Mouse (Mus musculus): ENCODE measurements around the gene Trim11.

Gene Trim11

DNA sequence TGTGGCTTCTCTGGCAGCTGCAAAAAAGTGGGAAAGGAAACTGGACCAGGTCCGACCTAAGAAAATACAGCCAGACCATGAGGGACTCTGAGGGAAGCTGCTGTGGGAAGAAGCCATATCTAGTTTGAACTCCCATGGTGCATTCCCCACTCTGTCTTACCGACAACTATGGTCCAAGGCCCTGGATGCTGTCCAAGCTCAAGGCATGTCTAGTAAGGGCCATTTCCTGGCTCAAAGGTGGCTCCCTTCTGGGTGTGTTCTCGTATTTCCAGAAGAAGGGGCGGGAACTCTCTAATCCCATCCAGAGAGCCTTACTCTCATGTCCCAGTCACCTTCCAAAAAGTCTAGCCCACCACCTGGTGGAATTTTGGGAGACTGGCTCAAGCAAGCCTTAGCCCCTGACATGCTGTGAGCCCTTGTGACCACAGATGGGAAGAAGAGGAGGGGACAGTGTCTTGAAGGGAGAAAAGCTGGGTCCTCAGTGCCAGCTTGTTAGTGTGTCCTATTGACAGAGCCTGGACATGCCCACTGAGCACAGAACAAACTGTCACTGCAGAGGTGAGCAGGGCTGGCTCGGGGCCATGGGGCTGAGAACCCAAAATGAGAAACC lies 2.6 kb downstream of the Trim11 start:
- no peak for DNase-seq (ENCODE audit: extremely low read depth, low read depth)

DNA sequence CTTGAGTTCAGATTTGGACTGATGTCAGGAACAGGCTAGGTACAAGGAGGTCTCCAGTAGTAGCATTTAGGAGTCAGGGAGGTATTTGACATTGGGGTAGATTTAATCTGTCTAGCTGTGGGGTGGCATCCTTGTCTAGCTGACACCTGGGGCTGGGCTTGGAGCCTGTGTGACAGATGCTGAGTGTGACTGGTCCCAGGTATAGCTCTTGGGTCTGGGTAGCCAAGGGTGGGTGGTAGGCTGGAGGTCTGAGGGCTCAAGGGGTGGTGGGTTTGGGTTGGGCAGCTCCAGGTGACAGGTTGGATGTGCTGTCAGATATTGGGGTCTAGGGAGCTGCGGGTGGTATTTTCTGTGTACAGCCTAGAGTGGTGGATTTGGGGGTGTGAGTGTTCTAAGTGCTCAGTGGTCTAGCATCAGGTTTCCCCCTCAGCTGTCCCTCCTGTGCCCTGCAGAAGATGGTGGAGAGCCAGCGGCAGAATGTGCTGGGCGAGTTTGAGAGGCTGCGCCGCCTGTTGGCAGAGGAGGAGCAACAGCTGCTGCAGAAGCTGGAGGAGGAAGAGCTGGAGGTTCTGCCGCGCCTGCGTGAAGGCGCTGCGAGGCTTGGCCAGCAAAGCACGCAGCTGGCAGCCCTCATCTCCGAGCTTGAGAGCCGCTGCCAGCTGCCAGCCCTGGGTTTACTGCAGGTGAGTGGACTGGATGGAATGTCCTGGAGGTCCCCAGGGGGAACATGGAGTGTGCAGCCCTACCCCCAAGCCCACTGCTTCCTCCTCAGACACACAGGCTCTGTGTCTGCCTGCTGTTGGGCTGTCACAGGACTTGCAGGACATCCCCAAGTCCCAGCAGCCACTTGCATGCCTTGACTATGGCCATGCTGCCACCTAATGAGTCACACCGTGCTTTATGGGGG lies 3.9 kb downstream of the Trim11 start:
- no peak for DNase-seq (ENCODE audit: extremely low read depth, low read depth)

DNA sequence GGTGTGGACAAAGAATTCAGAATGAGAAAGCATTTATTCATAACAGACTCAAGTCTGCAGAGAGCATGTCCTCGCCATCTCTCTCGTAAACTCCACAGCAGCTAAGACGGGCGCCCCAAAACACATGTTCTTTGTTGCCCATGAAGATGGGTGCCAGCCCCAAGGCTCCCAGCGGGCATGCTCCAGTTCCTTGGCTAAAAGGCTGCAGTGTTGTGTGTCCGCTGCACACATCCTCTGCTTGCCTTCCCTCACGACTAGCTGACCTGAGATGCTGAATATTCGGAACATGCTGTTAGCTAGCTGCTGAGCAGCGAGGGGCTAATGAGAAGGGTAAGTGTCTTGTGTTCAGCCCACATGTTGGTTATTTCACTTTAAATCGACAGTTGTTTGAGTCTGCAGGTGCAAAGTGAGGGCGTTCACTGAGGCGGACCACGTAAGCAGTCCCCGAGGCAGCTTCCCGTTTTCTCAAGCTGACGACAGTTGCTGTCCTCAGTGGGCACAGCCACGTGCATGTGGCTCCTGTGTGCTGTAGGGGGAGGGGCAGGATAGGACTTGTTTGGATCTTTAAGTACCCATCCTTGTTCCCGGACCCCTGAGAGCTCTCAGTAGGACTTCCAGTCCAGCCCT lies 4.7 kb downstream of the Trim11 start:
- no peak for DNase-seq (ENCODE audit: extremely low read depth, low read depth)

DNA sequence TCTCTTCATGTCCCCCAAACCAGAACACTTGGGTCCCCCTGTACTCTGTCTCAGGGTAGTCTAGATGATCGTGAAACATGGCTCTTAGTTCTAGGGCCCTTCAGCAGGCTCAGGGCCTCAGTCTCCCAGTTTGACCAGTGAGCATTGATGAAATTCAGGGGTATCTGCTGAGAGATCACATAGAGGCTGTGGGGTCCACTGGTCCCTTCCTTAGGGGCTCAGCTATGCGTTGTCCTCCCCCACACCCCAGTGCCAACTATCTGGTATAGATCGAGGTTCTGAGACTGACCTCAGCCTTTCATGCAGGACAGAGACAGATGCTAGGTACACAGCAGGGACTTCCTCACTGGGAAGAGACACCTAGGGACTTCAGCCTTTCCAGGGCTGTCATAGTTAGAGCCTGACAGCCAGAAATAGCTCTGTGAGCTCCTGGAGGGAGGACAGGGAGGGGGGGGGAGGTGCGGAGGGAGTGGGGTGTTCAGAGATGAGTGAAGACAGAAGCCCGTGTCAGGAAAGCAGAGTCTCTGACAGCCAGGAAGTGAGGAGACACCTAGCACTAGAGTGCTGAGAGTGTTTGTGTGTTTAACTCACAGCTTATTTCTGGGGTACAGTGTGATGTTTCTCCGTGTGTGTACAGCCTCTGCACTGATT lies 5.9 kb downstream of the Trim11 start:
- DNase-seq (ENCODE audit: extremely low read depth, low read depth) = no peak

DNA sequence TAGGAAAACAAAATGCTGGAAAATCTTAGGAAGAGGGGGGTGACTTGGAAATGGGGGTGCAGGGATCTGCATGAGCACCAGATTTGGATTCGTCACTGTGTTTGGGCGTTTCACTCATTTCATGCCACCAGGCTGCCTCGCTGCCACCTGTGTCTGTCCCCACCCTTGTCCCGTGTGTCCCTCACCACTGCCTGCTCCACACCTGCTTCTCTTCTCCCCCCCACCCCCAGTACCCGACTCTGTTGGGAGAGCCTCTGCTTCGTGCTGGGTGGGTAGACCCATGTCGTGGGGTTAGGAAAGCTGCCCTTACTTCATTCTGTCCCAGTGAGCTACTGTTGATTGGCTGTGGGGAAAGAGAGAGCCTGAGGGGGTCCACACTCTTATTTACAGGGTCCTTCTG lies 6.8 kb downstream of the Trim11 start:
- DNase-seq (ENCODE audit: extremely low read depth, low read depth) = no peak

DNA sequence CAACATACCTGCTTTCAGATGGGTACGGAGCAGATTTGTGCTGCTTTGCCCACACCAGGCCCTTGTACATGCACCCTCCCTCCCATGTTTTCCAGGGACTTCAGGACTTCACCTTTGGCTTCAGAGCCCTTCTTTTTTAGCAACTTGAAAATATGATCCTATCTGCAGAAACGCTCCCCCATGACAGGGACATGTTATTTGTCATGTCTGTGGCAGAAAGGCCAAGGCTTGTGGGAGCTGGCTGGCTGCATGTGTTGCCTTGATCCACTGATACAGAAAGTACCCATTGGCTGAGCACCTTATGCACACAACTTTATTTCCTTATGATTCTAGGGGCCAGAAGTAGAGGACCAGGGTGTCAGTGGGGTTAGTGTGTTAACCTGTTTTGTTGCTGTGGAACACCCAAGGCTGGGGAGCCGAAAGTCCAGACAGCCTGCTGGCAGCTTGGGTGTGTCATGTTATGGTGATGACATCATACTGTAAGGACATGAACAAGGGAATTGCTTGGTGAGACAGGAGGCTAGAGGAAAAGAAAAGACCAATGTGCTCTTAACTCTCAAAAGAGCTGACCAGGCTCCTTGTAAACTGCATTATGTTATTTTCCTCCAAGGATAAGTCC lies 7.5 kb downstream of the Trim11 start:
- no peak for DNase-seq (ENCODE audit: extremely low read depth, low read depth)

DNA sequence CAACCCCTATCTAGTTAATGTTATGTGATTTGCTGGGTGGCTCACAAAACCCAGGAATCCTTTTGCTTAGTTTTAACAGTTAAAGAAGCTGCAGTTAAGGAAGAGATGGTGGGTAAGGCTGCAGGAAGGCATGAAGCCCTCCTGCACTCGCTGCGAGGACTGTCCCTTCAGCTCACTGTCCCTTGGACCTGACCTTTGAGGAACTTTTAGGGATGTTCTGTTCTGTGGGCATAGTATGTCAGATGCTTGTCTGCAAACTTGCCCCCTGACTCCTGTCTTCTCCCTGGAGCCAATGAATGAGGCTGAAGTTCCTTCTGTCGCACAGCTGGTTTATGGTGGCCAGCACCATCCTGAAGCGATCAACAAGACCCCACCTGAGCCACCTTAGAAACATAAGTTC lies 11.3 kb downstream of the Trim11 start:
- DNase-seq (ENCODE audit: extremely low read depth, low read depth) = no peak

DNA sequence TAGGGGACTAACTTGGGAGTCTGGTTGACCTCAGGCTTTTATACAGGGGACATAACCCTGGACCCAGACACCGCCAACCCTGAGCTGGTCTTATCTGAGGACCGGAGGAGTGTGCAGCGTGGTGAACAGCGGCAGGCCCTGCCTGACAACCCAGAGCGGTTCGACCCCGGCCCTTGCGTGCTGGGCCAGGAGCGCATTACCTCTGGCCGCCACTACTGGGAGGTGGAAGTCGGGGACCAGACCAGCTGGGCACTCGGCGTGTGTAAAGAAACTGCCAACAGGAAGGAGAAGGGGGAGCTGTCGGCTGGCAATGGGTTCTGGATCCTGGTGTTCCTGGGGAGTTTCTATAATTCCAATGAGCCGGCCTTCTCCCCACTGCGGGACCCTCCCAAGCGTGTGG lies 12.2 kb downstream of the Trim11 start:
- no peak for DNase-seq (ENCODE audit: extremely low read depth, low read depth)

DNA sequence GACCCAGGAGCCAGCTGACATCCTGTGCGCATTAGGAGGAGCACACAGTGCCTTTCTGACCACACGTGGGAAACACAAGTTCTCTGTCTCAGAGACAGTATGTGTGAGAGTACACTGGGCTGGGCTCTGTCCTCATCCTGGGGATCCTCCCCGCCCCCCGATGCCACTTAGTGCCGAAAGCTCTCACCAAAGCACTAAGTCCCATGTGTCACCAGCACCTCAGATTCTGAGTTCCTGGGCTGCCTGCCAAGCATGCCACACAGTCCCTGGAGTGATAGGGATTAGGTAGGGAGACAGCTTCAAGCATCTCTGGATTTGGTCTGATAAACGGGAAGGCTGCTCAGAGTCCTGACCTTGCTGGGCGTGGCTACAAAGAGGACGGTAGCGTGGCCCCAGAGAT lies 12.9 kb downstream of the Trim11 start:
- no peak for DNase-seq (ENCODE audit: extremely low read depth, low read depth)

DNA sequence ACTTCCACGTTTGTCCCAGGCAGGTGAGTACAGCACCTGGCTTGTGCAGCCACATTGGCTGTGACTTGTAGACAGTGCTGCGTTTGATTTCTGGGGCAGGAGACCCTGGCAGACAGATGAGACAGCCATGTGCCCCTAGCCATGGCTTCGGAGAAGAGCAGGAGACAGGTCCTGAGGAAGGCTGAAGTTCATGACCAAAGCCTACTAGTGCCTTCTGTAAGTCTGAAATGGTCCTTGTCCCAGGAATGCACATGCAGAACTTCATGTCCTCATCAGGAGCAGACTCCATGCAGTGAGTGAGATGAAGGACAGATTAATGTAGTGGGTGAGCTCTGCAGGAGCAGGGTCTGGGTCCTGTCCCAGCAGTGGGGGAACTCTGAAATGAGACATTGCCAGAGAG lies 14.0 kb downstream of the Trim11 start:
- DNase-seq (ENCODE audit: extremely low read depth, low read depth) = no peak

DNA sequence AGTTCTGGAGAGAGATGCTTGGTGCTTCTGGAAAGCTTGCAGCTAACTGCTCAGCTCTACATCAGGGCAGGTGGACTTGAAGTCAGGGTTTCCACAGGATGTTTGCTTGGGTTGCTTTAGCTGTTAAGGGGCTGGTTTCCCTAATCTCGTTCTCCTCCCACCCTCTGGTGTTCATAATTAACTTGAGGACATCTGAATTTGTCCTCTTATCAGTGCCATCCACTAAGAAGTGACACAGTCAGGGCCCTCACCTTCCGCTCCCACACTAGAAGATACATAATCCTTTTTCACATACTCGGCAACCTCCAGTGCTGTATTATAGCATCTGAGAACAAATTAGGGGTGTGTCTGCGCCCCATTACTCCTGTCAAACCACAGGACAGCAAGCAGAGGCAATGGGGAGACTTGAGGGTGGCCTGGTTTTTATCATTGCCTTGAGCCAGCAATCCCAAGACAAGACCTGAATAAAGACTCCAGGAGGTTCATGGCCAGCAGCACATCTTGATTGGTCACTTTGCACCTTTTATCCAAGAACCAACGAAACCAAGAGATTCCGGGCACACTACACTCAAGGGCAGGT lies 15.3 kb downstream of the Trim11 start:
- DNase-seq (ENCODE audit: extremely low read depth, low read depth) = no peak

DNA sequence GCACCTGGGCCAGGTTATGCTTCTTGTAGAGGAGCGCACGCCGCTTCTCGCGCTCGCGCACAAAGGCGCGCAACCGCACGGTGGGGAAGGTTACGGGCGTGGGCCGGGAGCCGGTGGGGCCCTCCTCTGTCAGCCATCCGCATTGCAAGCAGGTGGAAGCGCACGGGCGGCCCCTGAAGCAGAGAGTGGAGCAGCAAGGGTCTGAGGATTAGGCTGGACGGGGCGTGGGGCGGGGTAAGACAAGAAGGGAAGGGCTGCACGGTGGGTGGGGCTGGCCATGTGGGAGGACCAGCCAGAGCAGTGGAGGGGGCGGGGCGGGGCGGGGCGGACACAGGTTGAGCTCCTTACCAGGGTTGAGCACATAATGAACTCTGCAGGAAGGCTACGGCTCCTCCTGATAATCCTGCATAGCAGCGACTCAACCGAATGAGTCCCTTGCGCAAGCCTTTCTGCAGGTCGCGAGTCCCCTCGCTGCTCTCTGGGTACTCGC lies 16.5 kb downstream of the Trim11 start:
- no peak for DNase-seq (ENCODE audit: extremely low read depth, low read depth)

DNA sequence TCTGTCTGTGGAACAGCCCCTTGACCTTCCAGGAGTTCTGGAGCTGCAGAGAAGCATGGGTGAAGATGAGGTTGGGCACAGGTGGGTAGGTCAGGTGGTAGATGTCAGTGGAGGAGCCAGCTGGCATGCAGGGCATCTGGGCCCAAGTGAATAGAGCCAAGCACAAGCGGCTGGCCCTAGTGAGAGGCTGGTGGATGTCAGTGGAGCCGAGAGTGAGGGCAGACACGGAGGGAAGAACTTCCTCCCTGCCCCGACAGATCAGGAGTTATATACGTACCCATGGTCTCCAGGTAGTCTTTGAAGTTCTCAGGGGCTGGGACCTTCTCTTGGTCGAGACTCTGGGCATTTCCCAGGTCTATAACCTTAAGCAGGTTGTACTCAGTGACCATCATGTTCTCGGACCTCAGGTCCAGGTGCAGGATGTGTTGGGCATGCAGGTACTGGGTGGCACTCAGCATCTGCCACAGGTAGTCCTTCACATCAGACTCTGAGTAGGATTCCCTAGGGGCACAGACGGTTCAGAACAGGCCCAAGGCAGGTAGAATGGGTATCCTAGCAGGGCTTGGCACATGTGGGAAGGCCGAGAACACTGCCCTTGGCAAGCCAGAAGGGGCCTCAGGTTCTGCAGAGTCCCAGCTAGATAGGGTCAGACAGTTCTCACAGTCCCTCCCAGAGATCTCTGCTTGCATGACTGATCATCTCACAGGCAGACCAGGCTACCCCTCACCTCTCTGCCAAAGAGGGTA lies 17.3 kb downstream of the Trim11 start:
- no peak for DNase-seq (ENCODE audit: extremely low read depth, low read depth)

DNA sequence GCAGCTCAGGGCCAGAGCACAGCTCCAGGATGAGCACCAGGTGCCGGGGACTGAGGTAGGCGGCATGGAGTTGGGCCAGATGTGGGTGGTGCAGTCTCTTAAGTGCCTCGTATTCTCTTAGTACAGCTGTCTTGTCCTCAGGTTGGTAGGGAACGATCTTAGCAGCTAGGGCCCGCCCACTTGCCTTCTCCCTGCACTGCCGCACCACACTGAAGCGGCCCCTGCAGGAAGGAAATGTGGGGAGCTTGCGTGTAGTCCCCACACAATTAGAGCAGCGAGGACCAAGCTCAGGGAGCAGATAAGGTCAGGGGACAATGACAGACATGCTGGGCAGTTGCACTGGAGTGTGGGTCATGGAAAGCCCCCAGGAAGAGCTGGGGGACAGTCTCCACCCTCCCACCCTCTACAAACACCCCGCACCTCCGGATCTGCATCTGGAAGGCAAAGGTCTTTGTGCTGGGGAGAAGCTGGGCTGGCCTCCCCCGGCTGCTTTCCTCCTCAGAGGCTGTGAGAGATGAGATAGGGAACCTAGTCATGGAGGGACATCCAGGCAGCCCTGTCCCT lies 18.0 kb downstream of the Trim11 start:
- no peak for DNase-seq (ENCODE audit: extremely low read depth, low read depth)

DNA sequence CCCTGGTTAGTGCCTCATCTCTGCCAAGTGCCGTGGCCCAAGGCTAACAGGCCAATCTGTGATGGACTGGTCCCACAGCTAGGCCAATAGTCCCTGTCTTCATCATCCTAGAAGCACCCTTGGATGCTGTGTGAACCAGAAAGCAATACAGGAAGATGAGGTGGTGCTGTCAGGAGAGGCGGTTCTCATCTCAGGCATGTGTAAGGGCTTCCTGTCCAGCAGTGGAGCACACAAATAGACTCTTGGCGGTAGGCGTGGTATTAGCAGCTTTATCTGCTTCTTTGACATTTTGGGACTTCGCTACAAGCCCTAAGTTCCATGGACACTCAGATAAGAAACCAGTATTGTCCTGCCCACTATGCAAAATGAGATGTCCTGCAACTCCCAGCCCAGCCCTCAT lies 19.6 kb downstream of the Trim11 start:
- no peak for DNase-seq (ENCODE audit: extremely low read depth, low read depth)

DNA sequence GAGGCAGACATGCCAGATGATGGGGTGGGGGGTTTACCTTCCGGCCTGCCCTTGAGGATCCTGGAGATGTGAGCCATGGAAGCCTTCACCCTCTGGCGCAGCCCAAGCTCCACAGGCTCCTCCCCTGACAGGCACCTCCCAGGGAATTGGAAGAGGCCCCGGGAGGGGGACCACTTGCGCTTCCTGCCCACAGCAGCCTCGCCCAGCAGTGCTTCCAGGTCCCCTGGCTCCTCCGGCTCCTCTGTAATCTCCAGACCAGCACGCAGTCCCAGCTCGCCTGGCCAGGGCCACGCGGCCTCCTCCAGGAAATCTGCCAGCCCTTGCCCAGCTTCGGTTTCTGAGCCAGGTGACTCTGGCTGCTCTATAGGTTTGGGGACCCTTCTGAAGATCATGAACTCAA lies 21.3 kb downstream of the Trim11 start:
- no peak for DNase-seq (ENCODE audit: extremely low read depth, low read depth)

DNA sequence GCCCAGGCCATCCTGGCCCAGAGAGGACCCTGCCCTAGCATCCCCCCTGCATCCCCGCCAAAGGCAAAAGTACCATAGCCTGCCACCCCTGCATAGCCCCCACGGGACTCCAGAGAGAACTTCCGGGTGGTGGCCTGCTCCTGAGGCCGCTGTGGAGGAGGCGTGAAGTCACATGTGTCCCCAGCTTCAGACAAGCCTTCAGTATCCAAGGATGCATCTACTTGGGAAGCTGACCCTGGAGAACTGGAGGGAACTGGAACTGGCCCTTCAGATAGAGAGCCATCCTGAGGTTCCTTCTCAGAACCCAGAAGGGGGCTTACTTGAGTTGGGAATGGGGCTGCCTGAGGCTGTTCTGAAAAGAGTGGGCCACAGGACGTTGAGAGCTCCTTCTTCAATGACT lies 21.9 kb downstream of the Trim11 start:
- no peak for DNase-seq (ENCODE audit: extremely low read depth, low read depth)

DNA sequence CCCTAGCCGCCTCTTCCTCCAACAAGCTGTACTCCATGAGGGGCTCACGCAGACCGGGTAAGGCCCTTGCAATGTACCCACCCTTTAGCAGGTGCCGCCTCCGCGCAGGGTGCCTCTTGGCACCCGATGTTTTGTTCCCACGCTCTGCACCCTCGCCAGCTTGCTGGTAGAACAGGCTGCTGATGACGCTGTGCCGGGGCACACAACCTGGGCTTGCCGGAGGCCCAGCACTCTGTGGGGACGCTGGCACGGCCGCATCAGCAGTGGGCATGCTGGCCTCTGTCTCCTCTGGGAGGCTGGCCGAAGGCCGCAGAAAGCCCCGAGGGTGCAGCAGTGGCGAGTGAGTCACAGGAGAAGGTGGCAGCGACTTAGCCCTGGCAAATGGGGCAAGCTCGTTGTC lies 22.7 kb downstream of the Trim11 start:
- DNase-seq (ENCODE audit: extremely low read depth, low read depth) = no peak

DNA sequence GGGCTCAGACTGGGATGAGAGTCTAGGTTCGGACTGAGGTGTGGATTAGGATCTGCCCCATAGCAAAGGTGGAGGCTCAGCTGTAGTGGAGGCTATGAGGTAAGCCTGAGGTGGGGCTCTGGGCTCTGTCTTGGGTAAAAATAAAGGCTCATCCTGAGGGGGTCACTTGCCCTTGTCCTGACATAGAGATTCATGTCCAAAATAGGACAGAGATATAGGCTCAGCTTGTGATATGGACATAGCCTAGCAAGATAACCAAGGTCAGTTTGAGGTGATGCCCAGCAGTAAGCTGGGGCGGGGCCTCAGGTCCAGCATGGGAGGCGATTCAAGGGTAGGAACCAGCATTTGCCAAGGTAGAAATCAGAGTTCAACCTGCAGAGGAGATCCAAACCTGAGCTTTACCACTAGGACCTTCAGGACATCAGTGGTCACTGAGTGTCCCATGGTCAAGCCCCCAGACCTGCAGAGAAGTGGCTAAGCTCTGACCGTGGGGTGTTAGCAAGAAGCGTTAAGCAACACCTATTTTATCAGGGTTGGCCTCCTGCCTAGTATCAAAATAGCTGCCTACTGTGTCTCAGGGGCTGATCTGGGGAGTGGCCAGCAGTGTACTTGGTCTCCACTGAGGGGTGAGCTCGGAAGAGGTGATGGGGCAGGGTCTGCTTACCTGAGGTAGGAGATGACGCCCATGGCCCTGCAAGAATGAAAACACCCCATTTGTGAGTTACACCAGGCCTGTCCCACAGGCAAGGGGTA lies 24.6 kb downstream of the Trim11 start:
- DNase-seq (ENCODE audit: extremely low read depth, low read depth) = no peak
